Mouse (Mus musculus): ENCODE data around the gene Prmt7.

- TF ChIP-seq CTCF (IDR thresholded peaks at IDR 0.05; ENCODE audit: low read depth, low read length): no peak
- TF ChIP-seq POLR2A (IDR thresholded peaks at IDR 0.05; ENCODE audit: extremely low read depth, insufficient read depth, low read length): no peak
These were observed 24.3 kb upstream of the Prmt7 start for GRCm38 (mm10) chr8:106186394-106186793.
